Mouse (Mus musculus) cerebellum, adult 11-12 months (tissue): ENCODE results near the gene Vmn1r131.
"Not testable (repeated sequence)": the region's sequence is repeated elsewhere in the genome, so short reads cannot be mapped to it uniquely, and the experiment has no call there.

Source experiments
- DNase-seq: peaks from one replicate; pipeline ENCODE4 v3.0.0; 2022

Vmn1r131 gene

GRCm38 (mm10) chr7:21545990-21546389 lies at the start of gene Vmn1r131:
Vmn1r131 (minus strand) TSS chr7:21546090.
- not testable (repeated sequence) for DNase-seq

- not testable (repeated sequence) for DNase-seq
These were observed 34.4 kb downstream of the Vmn1r131 start, which contains the start of gene Vmn1r130 for GRCm38 (mm10) chr7:21511480-21511879. Vmn1r130 (plus strand) TSS chr7:21511780.
